Mouse (Mus musculus) retina, adult 2 months (tissue): ENCODE measurements around the gene Dag1.
A peak's percentile ranks its signal among the peaks of the same experiment; 100 is the strongest.
"Not testable (repeated sequence)": the region's sequence is repeated elsewhere in the genome, so short reads cannot be mapped to it uniquely, and the experiment has no call there.

ENCODE experiments used
- DNase-seq: peaks from one replicate; pipeline ENCODE4 v3.0.0-alpha.2; 2012; ENCODE audit warnings: low read depth, low spot score

Gene Dag1

DNA sequence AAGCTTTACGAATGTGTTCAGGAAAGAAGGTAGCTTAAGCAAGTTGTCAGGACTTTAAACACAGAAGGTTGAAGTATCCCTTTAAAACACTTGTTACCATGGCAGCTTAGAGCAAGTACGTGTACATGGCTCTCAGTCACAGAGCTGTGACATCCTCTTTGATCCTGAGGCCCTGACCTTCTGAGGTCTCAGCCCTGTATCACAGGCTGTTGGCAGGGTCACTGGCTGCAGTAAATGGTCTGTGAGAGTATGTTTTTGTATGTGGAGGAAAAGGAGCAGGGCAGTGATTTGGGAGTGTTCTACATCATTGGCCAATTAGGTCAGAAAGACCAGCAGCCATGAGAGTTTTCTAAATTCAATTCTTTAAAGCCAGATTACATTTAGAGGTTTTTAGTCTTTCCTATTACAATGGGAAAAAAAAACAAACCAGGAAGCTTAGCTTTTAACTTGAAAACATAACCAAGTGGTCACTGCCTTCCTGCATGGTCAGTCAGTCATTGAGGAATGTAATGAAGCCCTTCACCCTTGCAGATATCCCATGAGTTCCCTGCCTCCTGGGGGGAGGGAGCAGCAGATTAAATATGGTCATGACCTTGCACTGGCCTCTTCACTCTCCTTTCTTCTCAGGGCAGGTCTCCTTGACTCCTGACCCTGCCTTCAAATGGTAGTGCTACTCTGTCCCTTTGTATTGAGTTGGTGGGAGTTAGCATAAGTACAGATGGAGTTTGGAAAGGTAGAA lies 35.7 kb downstream of the Dag1 start:
- no peak for DNase-seq

DNA sequence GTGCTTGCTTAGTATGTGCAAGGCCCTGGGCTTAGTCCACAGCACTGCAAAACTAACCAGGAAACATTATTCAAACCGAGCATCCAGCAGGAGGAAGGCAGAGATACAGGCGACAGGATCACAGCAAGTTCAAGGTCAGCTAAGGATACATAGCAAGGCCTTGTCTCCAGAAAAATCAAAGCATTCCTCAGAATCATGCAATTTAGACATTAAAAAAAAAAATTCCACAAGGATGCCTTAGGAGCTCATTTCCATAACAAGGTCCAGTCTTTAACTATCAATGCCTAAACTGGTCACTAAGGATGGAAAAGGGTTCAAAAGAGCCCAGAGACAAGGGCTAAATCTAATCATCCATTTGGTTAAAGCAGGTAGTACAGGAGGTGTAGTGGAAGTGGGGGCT lies 38.6 kb downstream of the Dag1 start:
- DNase-seq = no peak

DNA sequence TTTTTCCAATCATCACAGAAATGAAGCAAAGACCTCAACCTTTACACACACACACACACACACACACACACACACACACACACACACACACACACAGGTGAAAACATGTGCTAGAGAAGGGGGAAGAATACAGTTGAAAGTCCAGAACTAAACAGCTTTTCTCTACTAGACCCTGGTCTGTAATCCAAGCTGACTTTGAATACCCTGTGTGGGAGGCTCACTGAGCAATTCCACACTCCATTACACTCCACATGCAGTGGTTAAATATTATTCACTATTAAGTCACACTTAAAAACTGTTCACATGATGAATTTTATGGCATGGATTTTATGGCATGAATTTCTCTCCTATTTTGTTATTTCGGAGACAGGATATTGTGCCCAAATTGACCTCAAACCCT lies 40.1 kb downstream of the Dag1 start:
- DNase-seq = no peak

DNA sequence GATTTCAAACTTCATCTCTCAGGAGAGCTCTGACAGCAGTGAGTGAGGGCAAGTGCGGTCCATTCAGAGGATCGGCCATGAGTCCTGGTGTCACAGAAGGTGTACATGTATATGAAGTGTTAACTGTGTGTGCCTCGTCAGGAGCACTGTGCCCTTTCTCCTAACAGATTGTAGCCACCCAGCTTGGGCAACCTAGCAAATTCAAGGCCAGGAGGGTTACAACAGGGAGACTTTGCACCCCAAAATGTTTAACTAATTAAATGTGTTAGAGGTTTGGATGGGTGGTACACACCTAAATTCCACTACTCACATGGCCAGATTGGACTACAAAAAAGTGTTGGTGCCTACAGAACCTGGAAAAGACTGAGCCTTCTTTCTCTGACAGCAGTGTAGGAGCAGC lies 42.2 kb downstream of the Dag1 start:
- DNase-seq = no peak

DNA sequence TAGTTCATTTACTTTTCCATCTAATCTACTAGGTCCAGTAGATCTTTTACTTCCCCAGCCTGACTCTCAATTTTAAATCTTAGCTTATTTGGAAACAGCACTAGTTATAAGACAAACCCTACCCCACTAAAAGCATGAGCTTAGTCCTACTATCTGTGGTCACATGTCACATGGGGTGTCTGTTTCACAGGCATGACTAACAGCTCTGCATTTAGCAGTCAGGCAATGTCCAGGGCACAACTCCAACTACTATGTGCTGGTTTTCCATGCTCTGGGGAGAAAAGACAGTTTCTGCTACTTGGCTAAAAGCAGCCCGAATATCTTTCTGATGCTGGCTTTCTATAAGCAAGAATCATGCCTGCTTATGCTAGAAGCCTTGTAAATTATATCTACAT lies 43.4 kb downstream of the Dag1 start:
- no peak for DNase-seq

DNA sequence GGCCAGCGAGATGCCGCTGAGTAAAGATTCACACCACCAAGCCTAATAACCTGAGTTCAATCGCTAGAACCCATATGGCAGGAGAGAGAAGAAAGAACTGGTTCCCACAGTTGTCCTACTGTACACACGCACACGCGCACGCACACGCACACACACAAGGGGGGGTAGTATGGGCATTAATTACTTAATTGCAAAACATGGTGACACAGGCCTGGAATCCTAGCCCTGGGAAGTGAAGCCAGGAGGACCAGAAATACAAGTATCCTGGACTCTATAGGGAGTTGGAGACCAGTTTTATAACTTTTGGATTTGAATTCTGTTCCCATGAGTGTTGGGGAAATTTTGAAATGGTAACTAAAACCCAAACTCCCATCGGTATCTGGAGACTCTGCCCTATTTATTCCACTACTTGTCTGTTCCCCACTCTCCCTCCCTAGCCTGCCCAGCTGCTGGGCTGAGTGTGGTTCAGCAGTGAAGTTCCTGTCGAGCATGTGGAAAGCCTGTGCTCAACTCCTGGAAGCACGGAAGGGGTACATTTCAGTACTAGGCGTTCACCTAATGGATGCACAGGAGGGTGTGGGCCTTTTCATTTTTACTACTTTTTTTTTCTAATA lies 43.9 kb downstream of the Dag1 start:
- DNase-seq = no peak

DNA sequence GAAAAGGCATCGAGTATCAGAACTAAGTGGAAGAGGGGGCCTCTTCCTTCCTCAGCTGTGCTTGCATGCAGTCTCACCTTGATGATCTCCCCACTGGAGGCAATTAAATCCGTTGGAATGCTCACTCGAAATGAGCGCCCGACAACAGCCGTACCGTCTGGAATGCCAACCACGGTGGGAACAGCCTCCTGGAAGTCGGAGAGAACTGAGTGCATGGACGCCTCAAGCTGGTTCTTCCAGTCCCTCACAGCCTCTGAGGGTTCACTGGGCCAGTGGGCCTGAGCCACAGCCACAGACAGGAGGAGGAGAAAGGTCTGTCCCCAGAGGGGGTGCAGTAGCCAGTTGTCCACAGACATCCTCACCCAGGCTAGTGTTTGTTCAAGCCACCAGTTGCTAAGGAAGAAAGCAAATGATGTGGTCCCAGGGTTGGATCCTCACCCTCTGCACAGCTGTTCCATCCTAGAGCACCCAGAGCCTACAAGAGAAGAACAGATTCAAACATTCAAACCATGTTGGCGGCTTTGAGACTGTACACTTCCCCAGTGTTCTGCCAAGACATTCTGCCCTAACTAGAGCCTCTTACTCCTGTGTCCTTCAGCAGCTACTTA lies 45.7 kb downstream of the Dag1 start:
- DNase-seq = no peak

DNA sequence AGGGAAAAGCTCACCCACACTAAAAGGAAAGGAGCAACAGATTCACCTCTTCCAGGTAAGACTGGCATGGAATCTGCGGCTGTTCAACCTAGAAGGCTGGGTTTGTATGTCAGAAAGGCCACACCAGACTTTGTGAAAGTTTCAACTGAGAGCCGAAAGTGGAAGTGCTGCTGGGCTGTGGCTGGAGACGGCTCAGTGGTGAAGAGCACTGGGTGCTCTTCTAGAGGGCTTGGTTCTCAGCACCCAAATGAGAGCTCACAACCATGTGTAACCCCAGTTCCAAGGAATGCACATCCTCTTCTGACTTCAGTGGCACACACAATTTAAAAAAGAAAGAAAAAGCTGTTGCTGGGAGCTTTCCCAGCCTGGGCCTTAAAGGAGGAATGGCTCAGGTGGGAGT lies 46.4 kb downstream of the Dag1 start:
- DNase-seq = no peak

DNA sequence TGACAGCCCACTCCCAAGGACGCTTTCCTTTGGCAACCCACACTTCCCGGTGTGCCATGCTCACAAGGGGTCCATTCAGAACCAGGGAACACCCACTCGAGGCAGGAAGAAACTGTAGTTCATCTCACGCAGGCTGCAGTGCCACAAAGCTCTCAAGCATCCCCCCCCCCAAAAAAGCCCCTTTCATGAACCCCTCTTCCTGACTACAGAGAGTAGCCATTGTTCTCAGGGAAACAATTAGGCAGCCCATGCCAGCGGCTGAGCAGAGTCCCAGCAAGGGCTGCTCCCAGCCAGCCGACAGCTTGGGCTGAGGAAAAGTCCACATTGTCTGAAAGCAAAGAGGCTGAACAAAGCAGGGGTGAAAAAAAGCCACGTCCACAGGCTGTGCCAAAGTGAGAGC lies 50.7 kb downstream of the Dag1 start:
- no peak for DNase-seq

DNA sequence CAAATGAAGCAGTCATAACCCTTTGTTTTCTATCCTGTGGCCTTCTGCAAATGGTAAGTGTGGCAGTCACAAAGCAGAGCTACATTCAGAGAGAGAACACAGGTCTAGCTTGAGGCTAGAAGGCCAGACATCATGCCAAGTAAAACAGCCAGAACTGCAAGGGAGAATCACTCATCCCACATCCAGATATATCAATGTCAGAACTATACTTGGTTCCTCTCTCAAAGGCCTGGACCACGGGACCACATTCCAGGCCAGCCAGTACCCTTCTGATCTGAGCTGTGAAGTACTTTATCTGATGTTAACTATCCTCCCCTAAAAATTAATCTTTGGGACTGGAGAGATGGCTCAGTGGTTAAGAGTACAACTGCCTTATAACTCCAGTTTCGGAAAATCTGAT lies 51.3 kb downstream of the Dag1 start:
- DNase-seq = no peak

DNA sequence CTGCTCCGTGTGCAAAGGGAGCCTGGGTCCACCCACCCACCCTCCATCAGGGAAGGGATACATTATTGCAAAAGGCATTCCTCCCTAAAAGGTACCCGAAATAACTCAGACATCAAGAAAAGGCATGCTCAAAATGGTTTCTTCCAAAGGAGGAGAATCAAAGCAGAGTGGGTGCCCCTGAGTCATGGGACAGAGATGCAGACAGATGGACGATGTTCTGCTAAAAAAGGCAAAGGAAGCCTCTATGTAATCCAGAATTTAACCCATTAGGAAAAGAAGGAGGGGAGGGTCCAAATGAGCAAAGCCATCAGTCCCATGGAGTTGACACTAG lies 58.2 kb downstream of the Dag1 start:
- no peak for DNase-seq

DNA sequence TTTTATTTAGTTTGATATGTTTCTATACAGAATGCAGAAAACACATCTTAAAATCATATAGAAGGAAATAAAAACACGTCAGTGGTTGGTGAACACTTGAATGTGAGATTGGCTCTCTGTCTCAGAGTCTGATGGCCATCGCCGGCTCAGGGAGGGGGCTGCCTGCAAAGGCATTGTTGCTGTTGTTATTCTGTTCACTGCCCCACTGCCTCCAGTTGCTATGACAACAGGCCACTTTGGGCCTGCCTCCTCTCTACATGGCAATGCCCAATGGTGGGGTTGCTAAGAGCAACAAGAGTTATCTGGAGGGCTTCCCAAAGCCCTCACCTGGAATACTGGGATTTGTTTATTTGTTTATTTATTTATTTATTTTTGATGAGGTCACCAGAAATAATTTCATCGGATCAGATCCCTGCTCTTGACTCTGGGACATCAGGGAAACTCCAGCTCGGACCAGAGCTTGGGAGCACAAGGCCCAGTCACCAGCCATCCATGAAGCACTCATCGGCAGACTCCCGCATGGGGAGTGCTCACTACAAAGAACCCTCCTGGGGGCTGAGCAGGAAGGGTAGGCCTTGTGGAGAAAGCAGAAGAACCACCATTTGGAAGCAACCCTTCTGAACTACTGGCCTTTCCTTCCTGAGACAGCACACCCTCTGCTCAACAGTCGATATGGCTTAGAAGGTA lies 58.7 kb downstream of the Dag1 start:
- DNase-seq = no peak

DNA sequence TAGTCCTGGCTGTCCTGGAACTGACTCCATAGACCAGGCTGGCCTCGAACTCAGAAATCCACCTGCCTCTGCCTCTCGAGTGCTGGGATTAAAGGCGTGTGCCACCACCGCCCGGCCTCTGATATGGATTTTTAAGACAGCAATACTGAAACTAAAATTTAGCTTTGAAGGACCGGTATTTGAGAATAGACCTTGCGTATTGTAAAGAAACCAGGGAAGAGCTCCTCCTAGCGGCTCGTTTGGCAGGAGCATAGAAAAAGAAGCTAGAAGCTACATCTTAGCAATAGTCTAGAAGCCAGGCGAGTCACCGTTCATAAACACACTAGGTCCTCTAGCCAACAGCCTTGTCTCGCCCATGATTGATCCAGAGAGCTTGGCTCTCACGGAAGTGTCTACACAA lies 60.7 kb downstream of the Dag1 start:
- no peak for DNase-seq

DNA sequence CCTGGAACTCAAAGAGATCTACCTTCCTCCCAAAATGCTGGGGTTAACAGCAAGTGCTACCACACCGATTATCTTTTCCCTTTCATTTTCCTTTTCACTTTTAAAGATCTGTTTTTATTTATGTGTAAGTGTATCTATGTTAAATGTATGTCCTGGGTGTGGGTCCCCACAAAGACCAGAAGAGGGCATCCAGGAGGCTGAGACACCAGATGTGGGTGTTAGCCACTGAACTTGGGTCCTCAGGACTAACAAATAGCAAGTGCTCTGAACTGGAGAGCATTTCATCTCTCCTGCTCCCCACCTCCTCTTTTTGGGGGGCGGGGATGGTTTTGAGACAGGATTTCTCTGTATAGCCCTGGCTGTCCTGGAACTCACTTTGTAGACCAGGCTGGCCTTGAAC lies 61.6 kb downstream of the Dag1 start:
- DNase-seq = no peak

DNA sequence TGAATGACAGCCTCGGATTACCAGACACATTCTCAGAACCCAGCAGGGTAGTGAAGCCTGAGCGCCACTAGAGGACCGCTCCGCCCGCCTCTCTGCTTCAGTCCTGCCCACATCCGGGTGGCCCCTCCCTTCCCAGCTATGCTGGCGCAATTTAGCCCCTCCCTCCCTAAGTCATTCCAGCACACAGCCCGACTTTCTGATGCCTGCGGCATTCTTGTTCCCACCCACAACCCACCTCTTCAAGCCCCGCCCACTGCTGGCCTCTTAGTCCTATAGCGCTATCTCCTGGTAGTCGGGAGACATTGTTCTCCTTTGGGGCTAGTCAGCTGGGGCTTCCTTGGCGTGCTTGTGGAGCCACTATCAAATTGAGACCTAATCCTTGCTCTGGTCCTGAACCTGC lies 62.6 kb downstream of the Dag1 start:
- peak; percentile 80 for DNase-seq

DNA sequence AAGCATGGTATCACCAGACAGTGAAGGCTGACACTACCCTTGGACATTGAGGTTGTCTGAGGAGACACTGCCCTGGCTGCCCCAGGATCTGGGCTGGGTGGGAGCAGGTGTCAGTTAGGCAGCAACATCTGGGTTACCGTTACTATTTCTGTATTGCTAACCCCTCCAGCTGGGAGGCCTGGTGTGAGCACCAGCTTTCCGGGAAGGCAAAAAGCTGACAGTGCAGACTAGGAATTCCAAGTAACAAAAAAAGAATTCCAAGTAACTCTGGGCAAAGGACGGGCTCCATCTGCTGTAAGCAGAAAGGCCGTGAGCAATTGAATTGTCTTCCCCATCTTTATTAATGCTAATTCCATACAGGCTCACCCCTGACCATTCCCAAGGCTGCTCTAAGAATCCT lies 65.1 kb downstream of the Dag1 start:
- DNase-seq = no peak

DNA sequence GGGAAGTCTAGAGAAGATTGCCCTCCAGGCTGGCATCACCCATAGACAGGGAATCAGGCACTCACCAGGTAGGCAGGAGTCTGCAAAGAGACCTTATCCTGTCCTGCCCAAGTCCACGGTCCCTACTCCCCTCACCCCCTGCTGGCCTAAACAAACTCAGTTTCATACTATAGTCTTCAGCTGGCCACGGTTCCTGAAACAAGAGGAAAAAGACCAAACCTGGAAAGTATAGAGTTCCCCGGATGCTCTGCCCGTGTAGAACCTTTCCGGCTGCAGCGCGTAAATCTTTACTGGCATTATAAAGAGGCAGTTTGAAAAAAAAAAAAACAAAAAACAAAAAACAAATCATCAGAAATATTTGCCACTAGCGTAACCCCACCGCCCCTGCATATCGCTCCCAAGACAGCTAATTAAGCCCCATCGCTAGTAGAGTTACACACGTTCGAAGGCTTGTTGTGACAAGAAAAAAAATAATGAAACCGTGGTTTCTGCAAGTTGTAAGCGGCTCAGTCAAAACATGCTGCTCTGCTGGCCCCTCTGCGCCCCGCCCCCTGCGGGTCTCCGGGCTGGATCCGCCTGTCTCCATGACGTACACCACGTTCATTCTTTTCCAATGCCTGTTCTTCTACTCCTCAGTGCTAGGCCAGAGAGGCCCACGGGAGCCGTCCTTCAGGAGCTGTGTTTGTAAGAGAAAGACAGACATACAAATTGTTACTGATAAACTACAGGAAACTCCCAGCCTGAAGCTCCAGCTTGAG lies 66.7 kb downstream of the Dag1 start:
- DNase-seq = no peak

DNA sequence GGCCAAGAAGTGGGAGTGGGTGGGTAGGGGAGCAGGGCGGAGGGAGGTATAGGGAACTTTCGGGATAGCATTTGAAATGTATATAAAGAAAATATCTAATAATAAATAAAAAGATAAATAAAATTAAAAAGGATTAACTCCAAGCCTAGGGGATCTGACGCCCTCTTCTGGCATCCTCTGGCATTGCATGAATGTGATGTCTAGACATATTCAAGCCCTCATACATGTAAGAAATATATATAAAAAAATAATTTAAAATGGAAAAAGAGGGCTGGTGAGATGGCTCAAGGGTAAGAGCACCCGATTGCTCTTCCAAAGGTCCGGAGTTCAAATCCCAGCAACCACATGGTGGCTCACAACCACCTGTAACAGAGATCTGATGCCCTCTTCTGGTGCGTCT lies 67.5 kb downstream of the Dag1 start:
- DNase-seq = not testable (repeated sequence)

DNA sequence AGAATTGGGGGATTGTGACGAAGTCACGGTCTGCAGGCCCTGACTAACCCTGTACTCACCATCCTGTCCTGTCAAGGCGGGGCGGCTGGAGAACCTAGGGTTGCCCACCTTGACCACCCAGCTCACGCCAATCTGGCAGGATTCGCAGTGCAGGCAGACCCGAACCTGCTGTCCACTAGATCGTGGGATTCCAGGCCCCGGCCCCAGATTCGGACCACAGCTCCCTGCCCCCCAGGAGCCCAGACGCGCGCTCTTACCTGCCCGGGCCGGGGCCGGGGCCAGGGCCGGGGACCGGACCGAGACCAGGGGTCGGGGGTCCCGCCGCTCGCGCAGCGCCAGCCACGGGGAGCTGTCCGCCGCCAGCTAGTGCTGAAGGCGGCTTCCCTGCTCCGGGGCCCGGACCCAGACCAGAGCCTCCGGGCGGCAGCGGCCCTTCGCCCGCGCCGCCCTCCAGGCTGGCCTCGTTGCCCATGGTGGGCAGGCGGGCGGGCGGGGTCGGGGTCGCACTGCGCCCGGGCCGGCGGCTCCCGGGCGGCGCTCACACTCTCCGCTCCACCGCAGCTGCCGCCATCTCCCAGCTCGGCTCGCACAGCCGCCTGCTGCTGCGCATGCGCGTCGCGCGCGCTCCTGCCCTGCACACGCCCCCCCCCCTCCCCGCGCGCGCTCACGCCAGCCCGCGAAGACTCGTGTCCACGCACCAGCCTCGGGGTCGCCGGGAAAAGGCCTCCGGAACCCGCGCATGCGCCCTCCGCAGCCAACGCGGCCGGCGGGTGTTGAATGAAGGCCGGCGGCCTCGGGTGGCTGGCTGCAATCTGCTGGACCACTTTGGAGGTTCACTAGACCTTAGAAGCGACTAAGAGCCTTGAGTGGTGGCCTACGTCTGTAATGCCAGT lies 73.7 kb downstream of the Dag1 start, which contains the start of gene Bsn:
Bsn (minus strand) TSS at position 598 of the 893 bp plus-strand sequence.
- DNase-seq = peak; percentile 77

DNA sequence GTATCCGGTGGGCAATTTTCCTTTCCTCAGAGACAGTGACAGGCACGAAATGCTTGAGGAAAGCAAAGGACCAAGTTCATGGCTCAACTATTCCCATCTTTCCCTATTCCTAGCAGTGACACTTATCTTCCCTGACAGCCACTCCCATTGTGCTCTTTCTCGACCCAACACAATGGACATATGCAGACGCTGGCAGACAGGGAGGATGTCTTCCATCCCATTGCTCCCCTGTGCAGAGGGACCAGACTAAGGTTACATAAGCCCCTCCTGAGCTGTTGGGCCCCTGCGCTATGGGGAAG lies 74.3 kb downstream of the Dag1 start:
- DNase-seq = no peak

DNA sequence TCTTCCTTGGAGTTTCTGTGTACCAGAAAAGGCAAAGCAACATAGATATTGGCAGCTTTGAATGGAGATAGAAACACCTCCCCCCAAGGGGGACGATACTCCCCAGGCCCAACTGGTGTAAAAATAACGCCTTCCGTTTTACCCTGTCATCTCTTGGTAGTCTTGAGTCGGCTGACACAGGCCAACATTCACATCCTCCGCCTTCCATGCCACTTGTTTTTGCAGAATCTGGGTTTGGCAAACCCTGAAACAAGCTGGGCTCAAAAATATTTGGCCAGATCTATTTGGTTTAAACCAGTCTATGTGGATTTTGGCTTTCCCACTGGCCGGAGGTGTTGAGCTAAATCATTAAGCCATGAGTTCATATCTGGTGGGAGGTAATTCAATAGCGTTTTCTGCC lies 74.7 kb downstream of the Dag1 start:
- no peak for DNase-seq
